Mouse (Mus musculus): ENCODE measurements around the gene Lyz2. TPM values are rescaled to one million over a fixed set of nuclear protein-coding genes. Genes with fewer than 3 reads are reported as not detected.

Gene Lyz2
- total RNA-seq (2023), result over 10,000 TPM; 14,740 to 17,541 TPM

DNA sequence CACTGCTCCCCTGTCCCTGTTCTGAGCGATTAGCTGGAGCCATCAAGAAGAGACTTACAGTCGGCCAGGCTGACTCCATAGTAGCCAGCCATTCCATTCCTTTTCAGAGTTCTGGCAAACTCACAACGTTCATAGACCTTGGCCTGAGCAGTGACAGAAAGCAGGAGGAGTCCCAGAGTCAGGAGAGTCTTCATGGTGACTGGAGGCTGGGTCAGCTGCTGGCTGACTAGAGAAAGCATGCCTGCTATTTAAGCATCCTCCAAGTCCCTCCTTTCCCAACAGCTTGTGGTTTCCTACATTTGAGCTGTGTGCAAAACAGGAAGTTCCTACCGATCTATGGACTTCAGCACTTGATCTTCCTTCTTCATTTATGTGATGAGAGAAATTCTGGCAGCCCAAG, at the start of gene Lyz2:
Gene Lyz2, minus strand, starts transcription at position 273 of the 400 bp plus-strand sequence.

DNA sequence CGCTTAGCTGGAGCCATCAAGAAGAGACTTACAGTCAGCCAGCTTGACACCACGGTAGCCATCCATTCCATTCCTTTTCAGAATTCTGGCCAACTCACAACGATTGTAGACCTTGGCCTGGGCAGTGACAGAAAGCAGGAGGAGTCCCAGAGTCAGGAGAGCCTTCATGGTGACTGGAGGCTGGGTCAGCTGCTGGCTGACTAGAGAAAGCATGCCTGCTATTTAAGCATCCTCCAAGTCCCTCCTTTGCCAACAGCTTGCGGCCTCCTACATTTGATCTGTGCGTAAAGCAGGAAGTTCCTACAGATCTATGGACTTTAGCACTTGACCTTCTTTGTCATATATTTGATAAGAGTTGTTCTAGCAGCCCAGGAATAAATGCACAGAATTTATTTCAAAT, 10.6 kb upstream of the Lyz2 start, which contains the start of gene Lyz1:
Gene Lyz1, minus strand, starts transcription at position 198 of the 400 bp plus-strand sequence.

DNA sequence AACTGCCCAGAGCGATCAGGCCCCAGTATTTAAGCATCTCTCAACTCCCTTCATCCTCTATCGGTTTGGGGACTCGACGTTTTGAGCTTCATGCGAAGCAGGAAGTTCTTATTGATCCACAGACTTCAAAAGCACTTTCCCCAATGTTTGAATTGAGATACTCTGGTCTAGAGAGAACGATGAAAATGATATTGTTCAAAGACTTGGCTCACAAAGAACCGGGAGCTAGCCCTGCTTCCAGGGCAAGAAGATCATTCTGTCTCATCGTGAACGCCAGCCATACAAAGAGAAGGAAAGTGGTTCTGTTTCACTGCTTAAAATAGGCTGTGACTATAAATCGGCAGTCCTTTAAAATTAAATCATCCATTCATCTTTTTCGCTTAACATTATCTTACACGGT, 43.5 kb downstream of the Lyz2 start, which contains the start of gene 9530003J23Rik:
Gene 9530003J23Rik, minus strand, starts transcription at position 101 of the 400 bp plus-strand sequence.

Other genes starting within 250 kb of the Lyz2 start
- gene Lrrc10, start 237.0 kb downstream of the Lyz2 start, total RNA-seq (2023), result not detected
- 100 to 1,000 TPM; 134 to 141 TPM for gene Cct2, start 218.5 kb downstream of the Lyz2 start, total RNA-seq (2023)
- gene Frs2, start 133.8 kb downstream of the Lyz2 start, total RNA-seq (2023), result 10 to 100 TPM; 20.8 to 22.4 TPM
- 10 to 100 TPM; 50.0 to 51.0 TPM for gene Yeats4, start 57.8 kb downstream of the Lyz2 start, total RNA-seq (2023)
- gene 9530003J23Rik, start 43.6 kb downstream of the Lyz2 start, total RNA-seq (2023), result not detected
- gene Lyz1, start 10.5 kb upstream of the Lyz2 start, total RNA-seq (2023), result 1,000 to 10,000 TPM; 1,464 to 1,772 TPM
- gene Cpsf6, start 97.7 kb upstream of the Lyz2 start, total RNA-seq (2023), result 10 to 100 TPM; 53.7 to 58.6 TPM

Measured in monocyte, adult 59 days (primary cell).